Mouse (Mus musculus) ovary, adult 18-20 months (tissue): ENCODE results near the gene Disp1.

Source experiments
- DNase-seq: peaks from one replicate; pipeline ENCODE4 v3.0.0; 2022; ENCODE audit warnings: low spot score, mixed read lengths

Disp1 gene

DNA sequence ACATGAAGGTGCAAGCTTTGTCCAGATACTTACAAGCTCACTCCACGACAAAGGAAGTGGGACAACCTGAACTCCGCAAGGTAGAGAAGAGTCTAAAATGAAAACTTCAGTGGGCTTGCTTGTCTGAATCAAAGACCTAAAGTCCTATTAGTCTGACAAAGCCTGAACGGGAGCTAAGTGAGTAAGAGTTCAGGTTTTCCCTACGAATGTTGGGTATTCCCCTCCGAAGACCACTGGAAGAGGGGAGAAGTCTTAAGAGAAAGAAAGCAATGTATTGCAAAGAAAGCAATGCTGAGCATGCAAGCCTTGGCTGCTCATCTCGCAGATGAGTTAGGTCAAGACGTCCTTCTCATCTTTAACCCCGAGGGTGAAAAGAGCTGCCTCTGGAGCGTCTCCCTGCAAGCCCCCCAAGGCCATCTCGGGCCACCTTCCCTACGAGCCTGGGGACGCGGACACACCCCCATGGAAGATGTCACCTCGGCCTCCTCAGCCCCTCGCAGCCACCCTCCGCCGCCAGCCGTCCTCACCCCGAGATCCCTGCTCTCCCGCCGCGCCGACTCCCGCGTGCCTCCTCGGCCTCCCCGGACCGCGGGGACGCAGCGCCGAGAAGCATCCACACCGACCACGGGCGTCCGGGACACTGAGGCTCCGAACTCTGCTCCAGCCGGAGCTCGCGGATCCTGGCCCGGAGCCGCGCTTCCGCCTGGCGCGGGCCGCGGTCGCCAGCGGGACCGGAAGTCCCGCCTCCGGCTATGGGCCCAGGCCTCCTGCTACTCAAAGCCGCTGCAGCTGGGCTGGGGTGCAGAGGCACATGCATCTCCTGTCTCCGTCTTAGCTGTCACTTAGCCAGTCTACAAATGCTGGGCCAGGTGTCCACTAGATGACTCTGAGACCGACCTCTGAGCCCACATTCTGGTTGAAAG is at the start of gene Disp1:
Gene Disp1, minus strand, starts transcription at position 727 of the 923 bp plus-strand sequence.
- DNase-seq = peak; percentile 62

DNA sequence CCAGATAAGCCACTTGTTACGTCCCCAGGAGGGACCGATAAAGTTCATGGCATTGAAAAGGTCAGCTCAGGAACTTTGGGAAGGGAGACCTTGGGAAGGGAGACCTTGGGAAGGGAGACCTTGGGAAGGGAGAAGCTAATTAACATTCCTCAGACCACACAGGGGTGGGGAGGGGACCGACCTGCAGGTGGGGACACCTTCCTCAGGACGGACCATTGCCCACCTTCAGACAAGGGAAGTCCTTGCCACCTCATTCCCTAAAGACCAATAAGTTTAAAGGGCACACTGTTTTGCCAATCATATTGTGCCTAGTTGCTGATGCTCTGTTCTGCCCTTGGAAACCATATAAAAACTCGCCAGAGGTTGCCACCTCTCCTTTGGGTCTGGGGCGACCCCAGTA is 46.3 kb upstream of the Disp1 start:
- peak; percentile 5 for DNase-seq

- no peak for DNase-seq
Observed at GRCm38 (mm10) chr1:183265921-183266467, 44.7 kb upstream of the Disp1 start.

DNA sequence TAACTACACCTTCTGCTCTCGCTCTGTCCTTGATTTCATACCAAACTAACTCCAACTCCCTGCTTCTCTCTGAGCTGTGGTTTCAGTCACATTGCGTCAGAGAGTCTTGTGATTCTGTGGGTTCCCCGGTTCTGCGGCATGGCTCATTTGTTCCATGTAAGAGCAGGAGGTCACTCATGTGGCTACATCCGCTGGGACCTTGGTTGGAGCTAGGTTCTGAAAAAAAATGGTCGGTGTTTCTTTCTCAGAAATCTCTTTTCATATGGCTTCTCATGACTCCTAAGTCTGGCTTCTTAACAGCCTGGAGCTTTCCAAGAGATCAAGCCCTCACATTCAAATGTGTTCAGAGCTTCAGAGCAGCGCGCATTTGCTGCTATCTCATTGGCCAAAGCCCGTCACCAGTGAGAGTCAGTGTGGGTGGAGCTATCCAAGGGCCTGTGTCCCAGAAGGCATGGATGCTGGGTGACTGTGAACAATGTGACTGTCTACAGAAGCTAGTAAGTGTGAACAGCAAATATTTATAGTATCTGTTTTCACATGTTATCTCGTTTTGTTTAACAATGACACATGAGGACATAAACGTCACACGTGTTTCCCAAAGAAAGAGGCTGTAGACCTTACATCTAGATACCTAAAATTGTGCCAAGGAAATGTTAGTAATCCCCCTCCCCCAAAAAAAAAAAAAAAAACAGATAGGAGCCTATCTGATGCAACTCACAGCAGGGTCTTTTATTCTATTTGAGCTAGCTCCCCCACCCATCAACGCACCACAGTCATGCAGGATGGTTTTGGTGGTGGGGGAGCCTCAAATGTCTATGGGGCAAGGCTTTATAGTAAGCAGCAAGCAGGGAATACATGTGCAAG is 43.1 kb upstream of the Disp1 start:
- no peak for DNase-seq

- no peak for DNase-seq
Observed at GRCm38 (mm10) chr1:183252574-183252973, 31.3 kb upstream of the Disp1 start.

DNA sequence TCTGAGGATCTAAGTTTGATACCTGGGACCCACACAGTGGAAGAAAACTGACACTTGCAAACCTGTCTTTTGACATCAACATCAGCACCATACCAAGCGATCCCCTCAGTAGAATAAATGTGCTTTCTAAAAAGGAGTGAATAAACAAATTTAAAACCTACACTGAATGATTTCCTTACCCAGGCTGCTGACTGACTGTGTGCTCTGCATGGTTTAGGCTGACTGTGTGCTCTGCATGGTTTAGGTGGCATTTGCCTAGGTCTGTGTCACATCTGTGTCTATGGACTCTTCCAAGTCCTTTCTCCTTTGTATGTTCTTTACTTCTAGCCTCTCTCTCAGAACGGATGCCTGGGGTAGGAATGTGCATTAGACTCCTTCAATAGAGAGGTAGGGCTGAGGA is 30.5 kb upstream of the Disp1 start:
- no peak for DNase-seq

GRCm38 (mm10) chr1:183250612-183251011 is 29.3 kb upstream of the Disp1 start:
- DNase-seq = no peak

DNA sequence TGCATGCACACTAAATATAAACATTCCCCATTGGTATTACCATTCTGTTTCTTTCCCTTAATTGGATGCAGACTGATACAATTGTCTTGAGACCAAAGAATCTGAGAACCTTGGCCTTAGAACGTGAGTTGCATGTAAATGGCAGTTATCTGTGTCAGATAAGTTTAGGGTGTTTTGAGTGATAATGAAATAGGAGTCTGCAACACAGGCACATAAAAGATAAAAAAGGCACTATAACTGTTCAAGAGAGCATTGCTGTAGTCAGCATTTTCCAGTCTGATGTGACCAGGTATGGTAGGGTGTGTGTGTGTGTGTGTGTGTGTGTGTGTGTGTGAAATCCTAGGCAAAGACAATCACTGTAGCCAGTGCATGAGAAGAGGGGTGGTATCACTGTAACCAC is 26.8 kb upstream of the Disp1 start:
- DNase-seq = no peak

GRCm38 (mm10) chr1:183243293-183243692 is 22.0 kb upstream of the Disp1 start:
- no peak for DNase-seq

DNA sequence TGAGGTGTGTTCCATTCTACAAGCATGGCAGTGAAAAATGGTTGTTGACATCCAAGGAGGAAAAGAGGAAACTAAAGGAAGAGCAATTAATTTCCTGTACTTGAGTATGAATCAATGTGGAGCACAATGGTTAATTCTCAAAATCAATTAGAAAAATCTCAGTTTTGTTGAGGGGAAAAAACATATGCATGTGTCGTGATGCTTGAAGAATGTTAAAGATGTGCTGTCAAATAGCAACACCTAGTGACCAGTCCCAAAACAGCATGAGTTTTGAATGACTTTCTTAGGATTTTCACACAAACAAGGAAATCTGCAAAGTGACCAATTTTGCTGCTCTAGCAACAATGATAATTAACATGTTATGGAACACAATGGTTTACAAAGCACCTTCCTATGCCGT is 16.6 kb upstream of the Disp1 start:
- DNase-seq = no peak

DNA sequence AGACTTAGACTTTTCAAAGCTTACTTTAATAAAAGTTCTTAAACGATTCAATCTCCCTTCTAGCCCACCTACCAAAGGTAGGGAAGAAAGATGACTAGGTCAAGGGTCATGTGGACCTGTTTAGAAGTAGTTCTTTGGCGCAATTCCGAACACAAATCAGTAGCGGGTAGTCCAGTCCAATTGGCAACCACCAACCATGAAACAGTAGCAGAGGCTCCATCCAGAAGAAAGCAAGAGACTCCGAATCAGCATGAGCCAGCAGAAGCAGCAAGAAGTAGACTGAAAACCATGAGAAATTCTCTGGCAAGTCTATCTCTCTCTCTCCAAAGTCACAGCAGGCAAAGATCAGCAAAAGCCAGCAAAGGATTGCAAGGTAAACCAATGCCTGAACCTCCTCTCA is 15.1 kb upstream of the Disp1 start:
- no peak for DNase-seq

DNA sequence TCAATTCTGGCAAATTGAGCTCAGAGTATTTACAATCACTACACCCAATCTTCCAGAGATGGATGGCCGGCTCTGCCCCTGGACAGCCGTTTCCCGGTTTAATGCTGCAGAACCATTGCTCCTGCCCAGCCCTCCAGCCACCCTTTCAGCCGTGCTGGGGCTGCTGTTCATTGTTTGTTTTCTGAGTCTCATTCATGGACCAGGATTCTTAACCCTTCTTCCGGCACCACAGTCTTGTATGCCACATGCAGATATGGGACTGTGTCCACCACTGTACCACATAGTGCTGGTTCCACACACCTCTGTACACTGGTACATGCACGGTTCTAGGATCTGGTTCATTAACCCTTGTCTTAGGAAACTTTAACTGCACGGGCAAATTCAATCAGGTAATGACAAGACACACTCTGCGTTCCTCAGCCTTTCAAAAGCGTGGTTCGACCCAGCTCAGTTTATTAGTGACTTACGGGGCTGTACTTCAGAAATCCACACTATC is 12.4 kb upstream of the Disp1 start:
- DNase-seq = no peak

DNA sequence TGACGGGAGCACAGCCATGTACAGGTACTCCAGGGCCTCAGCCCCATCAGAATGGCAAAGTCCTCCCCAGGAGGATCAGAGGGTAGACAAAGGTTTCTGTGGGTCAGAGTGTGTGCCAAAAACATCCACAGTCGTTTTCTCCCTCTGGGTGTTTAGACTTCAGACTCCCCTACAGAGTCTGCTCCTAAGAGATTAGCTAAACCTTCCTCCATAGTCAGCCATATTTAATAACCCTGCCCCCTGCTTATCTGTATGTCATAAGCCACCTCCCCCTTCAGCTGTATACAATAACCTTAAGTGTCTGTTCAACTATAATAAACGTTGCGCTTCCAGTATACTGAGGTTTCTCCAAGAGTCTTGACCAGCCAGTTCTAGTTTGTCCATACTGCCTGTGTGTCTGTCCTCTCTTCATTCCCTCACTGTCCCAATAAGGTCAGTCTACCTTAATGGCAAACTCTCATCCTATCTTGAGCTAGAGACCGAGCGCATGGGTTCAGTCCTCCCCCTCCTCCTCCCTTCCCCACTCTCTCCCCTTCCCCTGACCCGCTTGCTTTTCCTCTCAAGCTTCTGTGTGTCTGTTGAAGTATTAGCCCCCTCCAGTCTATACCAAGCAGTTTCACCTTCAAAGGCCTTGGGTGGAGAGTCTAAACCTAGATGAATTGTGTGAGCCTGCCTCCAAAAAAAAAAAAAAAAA is 11.8 kb upstream of the Disp1 start:
- no peak for DNase-seq

DNA sequence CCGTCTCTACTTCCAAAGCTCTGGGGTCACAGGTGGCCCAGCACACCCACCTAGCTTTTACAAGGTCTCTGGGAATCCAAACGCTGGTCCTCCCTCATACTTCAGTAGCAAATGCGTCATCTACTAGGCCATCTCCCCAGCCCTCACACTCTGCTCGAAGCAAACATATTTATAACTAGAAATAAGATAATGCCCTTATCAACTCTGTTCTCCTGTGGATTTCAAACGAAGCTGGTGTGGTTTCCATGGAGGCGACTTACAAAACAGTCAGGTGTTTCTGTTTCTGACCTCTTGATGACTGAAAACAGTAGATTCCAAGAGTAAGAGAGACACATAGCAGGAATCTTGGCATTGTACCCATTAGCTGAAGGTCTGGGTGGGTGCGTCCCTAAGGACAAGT is 6.1 kb upstream of the Disp1 start:
- DNase-seq = peak; percentile 8

- no peak for DNase-seq
Observed at GRCm38 (mm10) chr1:183219021-183219420, 2.3 kb downstream of the Disp1 start.

DNA sequence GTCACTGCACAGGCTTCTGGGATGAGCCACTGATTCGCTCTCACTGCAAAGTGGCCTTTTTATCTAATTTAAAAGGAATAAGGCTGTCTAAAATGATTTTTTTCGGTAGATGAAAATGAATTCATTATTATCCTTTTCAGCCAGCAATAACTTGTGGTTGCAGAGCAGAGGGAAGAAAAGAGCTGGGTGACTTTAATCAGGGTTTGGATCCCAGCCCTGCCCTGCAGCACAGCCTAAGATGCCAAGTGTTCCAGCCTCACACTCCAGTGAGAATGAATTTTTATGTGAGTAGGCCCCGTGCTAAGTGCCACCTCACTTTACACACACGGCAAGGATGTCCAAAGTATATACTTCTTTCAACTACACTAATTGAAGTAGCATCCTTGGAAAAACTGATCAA is 4.6 kb downstream of the Disp1 start:
- no peak for DNase-seq

DNA sequence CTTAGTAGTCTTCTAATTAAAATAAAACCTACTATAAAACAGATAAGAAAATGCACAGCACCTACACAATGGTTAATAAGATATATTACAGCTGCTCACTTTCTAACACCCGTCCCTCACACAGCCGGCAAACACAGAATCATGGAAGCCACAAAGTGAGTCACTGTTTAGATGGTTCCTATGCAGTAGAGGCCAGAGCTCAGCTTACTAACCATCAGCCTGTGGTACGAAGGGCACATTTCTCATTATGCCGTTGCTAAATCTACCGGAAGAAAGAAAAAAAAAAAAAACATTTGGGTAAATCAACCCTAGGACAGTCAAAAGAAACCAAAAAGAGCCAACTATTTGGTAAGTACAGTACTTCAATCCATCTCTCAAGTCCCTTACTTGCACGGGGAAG is 5.6 kb downstream of the Disp1 start:
- no peak for DNase-seq

DNA sequence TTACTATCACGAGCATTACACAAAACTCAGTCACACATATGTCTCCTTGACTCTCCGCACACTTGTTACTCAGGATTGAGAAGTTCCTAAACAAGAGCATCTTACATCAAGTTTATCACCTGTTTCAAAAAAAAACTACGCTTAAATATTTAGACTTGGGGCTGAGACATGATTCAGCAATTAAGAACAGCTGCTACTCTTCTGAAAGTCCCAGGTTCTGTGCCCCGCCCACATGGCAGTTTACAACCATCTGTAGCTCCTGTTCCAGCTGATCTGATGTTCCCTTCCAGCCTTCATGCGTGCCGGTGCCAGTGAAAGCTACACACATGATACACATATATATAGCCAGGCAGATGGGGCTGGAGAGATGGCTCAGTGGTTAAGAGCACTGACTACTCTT is 7.5 kb downstream of the Disp1 start:
- DNase-seq = no peak

DNA sequence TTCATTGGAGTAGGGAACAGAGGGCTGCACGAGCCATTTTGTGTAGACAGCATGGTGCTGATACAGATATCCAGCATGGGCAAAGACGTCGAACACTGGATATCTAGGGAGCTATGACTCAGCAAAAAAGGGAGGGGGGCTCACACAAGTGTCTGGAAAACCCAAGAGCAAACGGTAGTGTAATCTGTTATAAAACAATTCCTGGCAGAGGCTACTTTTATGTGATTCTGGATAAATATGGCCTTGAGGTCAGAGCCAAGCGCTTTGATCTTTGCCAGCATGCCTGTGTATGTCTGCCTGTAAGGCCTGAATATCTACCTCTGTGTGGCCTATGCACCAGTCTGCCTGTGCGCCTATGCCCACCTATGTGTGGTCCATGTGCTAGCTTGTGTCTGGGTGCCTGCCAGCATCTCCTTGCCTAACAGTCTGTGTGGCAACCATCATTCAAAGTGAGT is 8.5 kb downstream of the Disp1 start:
- DNase-seq = peak; percentile 55

DNA sequence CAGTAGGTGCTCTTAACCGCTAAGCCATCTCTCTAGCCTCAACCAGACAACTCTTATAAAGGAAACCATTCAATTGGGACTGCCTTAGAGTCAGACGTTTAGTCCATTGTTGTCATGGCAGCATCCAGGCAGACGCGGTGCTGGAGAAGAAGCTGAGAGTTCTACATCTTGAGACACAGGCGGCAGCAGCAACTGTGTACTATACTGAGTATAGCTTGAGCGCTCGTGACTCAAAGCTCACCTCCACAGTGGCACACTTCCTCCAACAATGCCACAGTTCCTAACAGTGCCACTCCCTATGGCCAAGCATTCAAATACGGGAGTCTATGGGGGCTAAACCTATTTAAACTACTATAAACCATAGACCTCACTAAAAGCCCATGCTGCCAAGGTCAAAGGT is 11.2 kb downstream of the Disp1 start:
- no peak for DNase-seq

GRCm38 (mm10) chr1:183207623-183208022 is 13.7 kb downstream of the Disp1 start:
- no peak for DNase-seq

DNA sequence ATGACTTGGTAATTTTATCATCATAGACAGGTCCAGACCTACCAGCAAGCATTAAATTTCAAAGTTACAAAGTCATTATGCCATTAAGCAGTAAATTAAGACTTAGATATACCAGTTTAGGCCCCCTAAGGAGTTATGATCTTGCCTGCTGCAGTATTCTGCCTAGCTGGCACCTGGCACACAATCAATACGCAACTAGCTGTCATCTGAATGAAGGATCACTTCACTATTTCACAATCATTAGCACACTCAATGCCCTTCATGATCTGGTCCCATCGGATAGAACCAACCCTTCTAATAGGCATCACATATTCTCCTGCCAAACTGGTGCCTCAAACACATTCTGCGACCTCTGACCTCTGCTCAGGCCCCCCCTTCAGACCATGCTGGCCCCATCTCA is 14.2 kb downstream of the Disp1 start:
- no peak for DNase-seq
